Mouse (Mus musculus) kidney, embryonic 15.5 days (tissue): ENCODE data around the gene Fbxo41. TPM values are rescaled to one million over a fixed set of nuclear protein-coding genes. Genes with fewer than 3 reads are reported as not detected.
"Not testable (repeated sequence)": the region's sequence is repeated elsewhere in the genome, so short reads cannot be mapped to it uniquely, and the experiment has no call there.

Source experiments
- ATAC-seq: fragments of 200-750 bp; cut with Nextera tagmentation; replicated peaks from 2 replicates; pipeline ENCODE4 v1.8.0; 2017; ENCODE audit warnings: moderate TSS enrichment; ENCODE audit not compliant: low FRiP score
- H3K27ac ChIP-seq: fragments of 300-500 bp; sonication (generic); 2 replicates; pipeline ENCODE4 v1.5.1; 2015; ENCODE audit warnings: mild to moderate bottlenecking, inconsistent platforms
- H3K27me3 ChIP-seq: fragments of 300-500 bp; sonication (generic); 2 replicates; pipeline ENCODE4 v1.6.1; 2015; ENCODE audit warnings: inconsistent platforms
- H3K36me3 ChIP-seq: fragments of 300-500 bp; sonication (generic); 2 replicates; pipeline ENCODE4 v1.6.1; 2015; ENCODE audit warnings: inconsistent platforms
- H3K4me1 ChIP-seq: fragments of 300-500 bp; sonication (generic); 2 replicates; pipeline ENCODE4 v1.6.1; 2015; ENCODE audit warnings: inconsistent platforms
- H3K4me2 ChIP-seq: fragments of 300-500 bp; sonication (generic); 2 replicates; pipeline ENCODE4 v1.6.1; 2015; ENCODE audit warnings: moderate library complexity, mild to moderate bottlenecking, inconsistent platforms
- H3K4me3 ChIP-seq: fragments of 300-500 bp; sonication (generic); replicated peaks from 2 replicates; pipeline ENCODE4 v1.5.1; 2015; ENCODE audit warnings: mild to moderate bottlenecking, inconsistent platforms
- H3K9ac ChIP-seq: fragments of 300-500 bp; sonication (generic); 2 replicates; pipeline ENCODE4 v1.6.1; 2015; ENCODE audit warnings: mild to moderate bottlenecking, inconsistent platforms
- H3K9me3 ChIP-seq: fragments of 300-500 bp; sonication (generic); replicated peaks from 2 replicates; pipeline ENCODE4 v1.6.1; 2016; ENCODE audit warnings: inconsistent platforms
- WGBS: fragments of 180-500 bp; shearing (Covaris S2); methylation state at CpG from one replicate; pipeline ENCODE4 v1.1.7; 2015; ENCODE audit warnings: mixed read lengths; 5-methylcytosine and 5-hydroxymethylcytosine counted together
- polyA plus RNA-seq: library from polyadenylated mRNA; unstranded; fragments of >200 nt; fragmentation: Nextera tagmentation; extraction: Ambion mirVana; gene quantifications from 2 replicates; pipeline ENCODE4 v1.2.1, GENCODE M21; 2015

Gene Fbxo41
- polyA plus RNA-seq, 1 experiment from 2014 or later = 0.18 TPM

- Histone ChIP-seq H3K4me1 (peaks cover 7% of the 10 kb centered on the region; the same call in 1 of the 2 replicates), H3K36me3 (peaks cover 70% of the 10 kb centered on the region), H3K27me3 (no peaks in the 10 kb centered on the region), H3K9ac (no peak overlapping the region), H3K4me3 (no peak overlapping the region), H3K9me3 (no peaks in the 10 kb centered on the region), H3K4me2 (no peak overlapping the region), H3K27ac (no peak overlapping the region)
- ATAC-seq = no peak
- 93% methylated on average over 2 of the region's 2 CpGs for whole genome bisulfite sequencing
Measured at GRCm38 (mm10) chr6:85459621-85460020, 43.2 kb downstream of the Fbxo41 start.

GRCm38 (mm10) chr6:85452816-85453215 is 50.0 kb downstream of the Fbxo41 start:
- H3K4me2 ChIP-seq = peak overlapping the region; percentile 83
- peak overlapping the region; percentile 84 for H3K9ac ChIP-seq
- H3K27me3 ChIP-seq = no peaks in the 10 kb centered on the region
- H3K4me1 ChIP-seq = peaks cover 35% of the 10 kb centered on the region
- peak overlapping the region; percentile 74 for H3K4me3 ChIP-seq
- no peaks in the 10 kb centered on the region for H3K9me3 ChIP-seq
- H3K27ac ChIP-seq = peak overlapping the region; percentile 93
- 5% methylated on average over 7 of the region's 7 CpGs for WGBS
- ATAC-seq = no peak
- 0 out of 2 replicates have a peak, but pooled peaks cover 12% of the 10 kb centered on the region for H3K36me3 ChIP-seq

- Histone ChIP-seq H3K4me2 (peak overlapping the region; percentile 83), H3K9ac (peak overlapping the region; percentile 84), H3K9me3 (no peaks in the 10 kb centered on the region), H3K27me3 (no peaks in the 10 kb centered on the region), H3K27ac (peak overlapping the region; percentile 93), H3K4me1 (peaks cover 35% of the 10 kb centered on the region), H3K36me3 (0 out of 2 replicates have a peak, but pooled peaks cover 12% of the 10 kb centered on the region), H3K4me3 (peak overlapping the region; percentile 74)
- peak; percentile 13; the same call in 1 of the 2 replicates for ATAC-seq
- under 1% methylated on average over 15 of the region's 15 CpGs for WGBS
Measured at GRCm38 (mm10) chr6:85452411-85452665, 50.5 kb downstream of the Fbxo41 start.

- H3K27ac ChIP-seq = peak within 1 kb of the TSS; percentile 93
Measured at GRCm38 (mm10) chr6:85451664-85452410, 51.0 kb downstream of the Fbxo41 start, which contains the start of gene Pradc1. Pradc1 (minus strand) TSS chr6:85451970.

GRCm38 (mm10) chr6:85450697-85451663 is 51.8 kb downstream of the Fbxo41 start, which contains the start of gene Cct7:
Cct7 (plus strand) TSS chr6:85451514.
- ATAC-seq = peak; percentile 95
- 2% methylated on average over 92 of the region's 96 CpGs for WGBS
- H3K4me3 ChIP-seq = peak within 1 kb of the TSS; percentile 74
- peak within 1 kb of the TSS; percentile 84 for H3K9ac ChIP-seq
- peak within 1 kb of the TSS; percentile 83 for H3K4me2 ChIP-seq
- no peaks in the 10 kb centered on the region for H3K9me3 ChIP-seq
- peak within 1 kb of the TSS; percentile 93 for H3K27ac ChIP-seq
- H3K36me3 ChIP-seq = peaks cover 20% of the 10 kb centered on the region
- H3K4me1 ChIP-seq = peaks cover 35% of the 10 kb centered on the region
- no peaks in the 10 kb centered on the region for H3K27me3 ChIP-seq

More at GRCm38 (mm10) chr6:85451664-85452410, 51.0 kb downstream of the Fbxo41 start, which contains the start of gene Pradc1:
- Histone ChIP-seq H3K9me3 (no peaks in the 10 kb centered on the region), H3K36me3 (peaks cover 14% of the 10 kb centered on the region), H3K27me3 (no peaks in the 10 kb centered on the region), H3K4me2 (peak within 1 kb of the TSS; percentile 83), H3K4me1 (peaks cover 35% of the 10 kb centered on the region), H3K4me3 (peak within 1 kb of the TSS; percentile 74), H3K9ac (peak within 1 kb of the TSS; percentile 84)
- WGBS = under 1% methylated on average over 54 of the region's 54 CpGs
- ATAC-seq = peak; percentile 93

- not testable (repeated sequence) for H3K9ac ChIP-seq, H3K27me3 ChIP-seq, H3K9me3 ChIP-seq, H3K27ac ChIP-seq, ATAC-seq
- WGBS = 66% methylated on average over 1 of the region's 1 CpGs
- Histone ChIP-seq H3K4me3 (peak overlapping the region; percentile 74), H3K36me3 (peaks cover 28% of the 10 kb centered on the region), H3K4me2 (peak overlapping the region; percentile 83), H3K4me1 (peaks cover 41% of the 10 kb centered on the region)
Measured at GRCm38 (mm10) chr6:85450140-85450539, 52.7 kb downstream of the Fbxo41 start.

- Histone ChIP-seq H3K27ac (no peak overlapping the region), H3K9me3 (no peaks in the 10 kb centered on the region), H3K9ac (no peak overlapping the region), H3K27me3 (no peaks in the 10 kb centered on the region), H3K4me2 (no peak overlapping the region), H3K4me1 (peaks cover 26% of the 10 kb centered on the region), H3K4me3 (no peak overlapping the region), H3K36me3 (peaks cover 49% of the 10 kb centered on the region)
- ATAC-seq = no peak
- 88% methylated on average over 6 of the region's 6 CpGs for WGBS
Measured at GRCm38 (mm10) chr6:85447351-85447750, 55.4 kb downstream of the Fbxo41 start.

- WGBS = 51% methylated on average over 5 of the region's 5 CpGs
- no peak overlapping the region for H3K9ac ChIP-seq
- no peaks in the 10 kb centered on the region for H3K27me3 ChIP-seq
- peak overlapping the region; percentile 82 for H3K27ac ChIP-seq
- H3K4me3 ChIP-seq = no peak overlapping the region
- no peak overlapping the region for H3K4me2 ChIP-seq
- H3K9me3 ChIP-seq = no peaks in the 10 kb centered on the region
- peaks cover 70% of the 10 kb centered on the region for H3K36me3 ChIP-seq
- peak; percentile 73 for ATAC-seq
- H3K4me1 ChIP-seq = peaks cover 21% of the 10 kb centered on the region
Measured at GRCm38 (mm10) chr6:85445286-85445685, 57.5 kb downstream of the Fbxo41 start.

GRCm38 (mm10) chr6:85444266-85444965 is 58.4 kb downstream of the Fbxo41 start:
- Histone ChIP-seq H3K27ac (peak overlapping the region; percentile 82), H3K9ac (no peak overlapping the region), H3K4me1 (peaks cover 18% of the 10 kb centered on the region), H3K27me3 (no peaks in the 10 kb centered on the region), H3K9me3 (no peaks in the 10 kb centered on the region), H3K4me3 (no peak overlapping the region), H3K36me3 (peaks cover 78% of the 10 kb centered on the region), H3K4me2 (no peak overlapping the region)
- ATAC-seq = no peak
- WGBS = 86% methylated on average over 8 of the region's 8 CpGs

- whole genome bisulfite sequencing = 75% methylated on average over 3 of the region's 3 CpGs
- H3K27ac ChIP-seq = no peak overlapping the region
- no peak overlapping the region for H3K4me3 ChIP-seq
- no peak overlapping the region for H3K4me2 ChIP-seq
- H3K9ac ChIP-seq = no peak overlapping the region
- H3K36me3 ChIP-seq = peaks cover 86% of the 10 kb centered on the region
- no peaks in the 10 kb centered on the region for H3K9me3 ChIP-seq
- no peak for ATAC-seq
- peaks cover 18% of the 10 kb centered on the region for H3K4me1 ChIP-seq
- no peaks in the 10 kb centered on the region for H3K27me3 ChIP-seq
Measured at GRCm38 (mm10) chr6:85443488-85444233, 59.1 kb downstream of the Fbxo41 start.

- Histone ChIP-seq H3K36me3 (peaks cover 78% of the 10 kb centered on the region), H3K4me1 (peaks cover 18% of the 10 kb centered on the region), H3K27ac (no peak overlapping the region), H3K9ac (no peak overlapping the region), H3K27me3 (no peaks in the 10 kb centered on the region), H3K4me3 (no peak overlapping the region), H3K9me3 (no peaks in the 10 kb centered on the region), H3K4me2 (no peak overlapping the region)
- WGBS = 92% methylated on average over 4 of the region's 4 CpGs
- no peak for ATAC-seq
Measured at GRCm38 (mm10) chr6:85441142-85441541, 61.7 kb downstream of the Fbxo41 start.
